Mouse (Mus musculus): Measurements from ENCODE around the gene Rps6ka1. TPM values are rescaled to one million over a fixed set of nuclear protein-coding genes. Genes with fewer than 3 reads are reported as not detected.
"Not testable (repeated sequence)": the region's sequence is repeated elsewhere in the genome, so short reads cannot be mapped to it uniquely, and the experiment has no call there.

The Rps6ka1 gene
- polyA plus RNA-seq, 1 experiment from 2014 or later: 52.0 TPM

GRCm38 (mm10) chr4:133907086-133907485 is 19.5 kb upstream of the Rps6ka1 start:
- Histone ChIP-seq H3K4me1 (peaks cover 7% of the 10 kb centered on the region; the same call in 1 of the 2 replicates), H3K27me3 (no peaks in the 10 kb centered on the region), H3K9ac (no peak overlapping the region), H3K9me3 (no peaks in the 10 kb centered on the region), H3K27ac (no peak overlapping the region), H3K36me3 (no peaks in the 10 kb centered on the region), H3K4me2 (replicated peaks) (no peak overlapping the region), H3K4me3 (no peak overlapping the region)
- no peak for ATAC-seq (ENCODE audit: insufficient number of reproducible peaks, insufficient read depth, low FRiP score, low TSS enrichment)
- WGBS: 76% methylated on average over 4 of the region's 4 CpGs

- not testable (repeated sequence) for H3K4me2 ChIP-seq (replicated peaks); H3K27me3 ChIP-seq; H3K36me3 ChIP-seq; H3K9ac ChIP-seq; H3K27ac ChIP-seq; H3K4me3 ChIP-seq; H3K9me3 ChIP-seq; H3K4me1 ChIP-seq; ATAC-seq (ENCODE audit: insufficient number of reproducible peaks, insufficient read depth, low FRiP score, low TSS enrichment)
- 89% methylated on average over 4 of the region's 5 CpGs for WGBS
Observed at GRCm38 (mm10) chr4:133906336-133906735, 18.7 kb upstream of the Rps6ka1 start.

- Histone ChIP-seq H3K4me3 (no peak overlapping the region), H3K4me2 (replicated peaks) (no peak overlapping the region), H3K9ac (no peak overlapping the region), H3K4me1 (peaks cover 5% of the 10 kb centered on the region; the same call in 1 of the 2 replicates), H3K27me3 (no peaks in the 10 kb centered on the region), H3K36me3 (no peaks in the 10 kb centered on the region), H3K9me3 (no peaks in the 10 kb centered on the region), H3K27ac (no peak overlapping the region)
- no peak for ATAC-seq (ENCODE audit: insufficient number of reproducible peaks, insufficient read depth, low FRiP score, low TSS enrichment)
- WGBS: 77% methylated on average over 7 of the region's 7 CpGs
Observed at GRCm38 (mm10) chr4:133905167-133905566, 17.6 kb upstream of the Rps6ka1 start.

GRCm38 (mm10) chr4:133904326-133904725 is 16.7 kb upstream of the Rps6ka1 start:
- WGBS: 78% methylated on average over 8 of the region's 8 CpGs
- no peaks in the 10 kb centered on the region for H3K27me3 ChIP-seq

GRCm38 (mm10) chr4:133903372-133903771 is 15.8 kb upstream of the Rps6ka1 start:
- WGBS: 85% methylated on average over 7 of the region's 7 CpGs
- Histone ChIP-seq H3K4me1 (no peaks in the 10 kb centered on the region), H3K36me3 (no peaks in the 10 kb centered on the region), H3K9me3 (no peaks in the 10 kb centered on the region), H3K4me3 (no peak overlapping the region), H3K27me3 (no peaks in the 10 kb centered on the region), H3K4me2 (replicated peaks) (no peak overlapping the region), H3K27ac (no peak overlapping the region), H3K9ac (no peak overlapping the region)
- ATAC-seq (ENCODE audit: insufficient number of reproducible peaks, insufficient read depth, low FRiP score, low TSS enrichment): no peak

More at GRCm38 (mm10) chr4:133904326-133904725, 16.7 kb upstream of the Rps6ka1 start:
- Histone ChIP-seq H3K4me1 (no peaks in the 10 kb centered on the region), H3K9ac (no peak overlapping the region), H3K27ac (no peak overlapping the region), H3K36me3 (no peaks in the 10 kb centered on the region), H3K9me3 (no peaks in the 10 kb centered on the region), H3K4me2 (replicated peaks) (no peak overlapping the region), H3K4me3 (no peak overlapping the region)
- ATAC-seq (ENCODE audit: insufficient number of reproducible peaks, insufficient read depth, low FRiP score, low TSS enrichment): no peak

- no peak for ATAC-seq (ENCODE audit: insufficient number of reproducible peaks, insufficient read depth, low FRiP score, low TSS enrichment)
- Histone ChIP-seq H3K4me1 (no peaks in the 10 kb centered on the region), H3K36me3 (no peaks in the 10 kb centered on the region), H3K27me3 (no peaks in the 10 kb centered on the region), H3K9me3 (no peaks in the 10 kb centered on the region), H3K4me2 (replicated peaks) (no peak overlapping the region), H3K27ac (no peak overlapping the region), H3K4me3 (no peak overlapping the region), H3K9ac (no peak overlapping the region)
- whole genome bisulfite sequencing: 81% methylated on average over 2 of the region's 2 CpGs
Observed at GRCm38 (mm10) chr4:133902510-133902909, 14.9 kb upstream of the Rps6ka1 start.

GRCm38 (mm10) chr4:133900887-133901286 is 13.3 kb upstream of the Rps6ka1 start:
- Histone ChIP-seq H3K4me1 (no peaks in the 10 kb centered on the region), H3K4me3 (no peak overlapping the region), H3K4me2 (replicated peaks) (no peak overlapping the region), H3K9ac (no peak overlapping the region), H3K27ac (no peak overlapping the region), H3K36me3 (no peaks in the 10 kb centered on the region), H3K27me3 (no peaks in the 10 kb centered on the region), H3K9me3 (no peaks in the 10 kb centered on the region)
- no peak for ATAC-seq (ENCODE audit: insufficient number of reproducible peaks, insufficient read depth, low FRiP score, low TSS enrichment)
- 84% methylated on average over 6 of the region's 6 CpGs for WGBS

- Histone ChIP-seq H3K27me3 (no peaks in the 10 kb centered on the region), H3K9me3 (no peaks in the 10 kb centered on the region), H3K4me2 (replicated peaks) (no peak overlapping the region), H3K27ac (no peak overlapping the region), H3K36me3 (no peaks in the 10 kb centered on the region), H3K9ac (no peak overlapping the region), H3K4me1 (no peaks in the 10 kb centered on the region), H3K4me3 (no peak overlapping the region)
- WGBS: 95% methylated on average over 6 of the region's 6 CpGs
- no peak for ATAC-seq (ENCODE audit: insufficient number of reproducible peaks, insufficient read depth, low FRiP score, low TSS enrichment)
Observed at GRCm38 (mm10) chr4:133900352-133900751, 12.8 kb upstream of the Rps6ka1 start.

GRCm38 (mm10) chr4:133899241-133899800 is 11.7 kb upstream of the Rps6ka1 start:
- ATAC-seq (ENCODE audit: insufficient number of reproducible peaks, insufficient read depth, low FRiP score, low TSS enrichment): no peak
- no peaks in the 10 kb centered on the region for H3K9me3 ChIP-seq
- no peak overlapping the region for H3K9ac ChIP-seq
- H3K36me3 ChIP-seq: no peaks in the 10 kb centered on the region
- no peaks in the 10 kb centered on the region for H3K27me3 ChIP-seq
- H3K4me1 ChIP-seq: no peaks in the 10 kb centered on the region
- H3K27ac ChIP-seq: no peak overlapping the region
- WGBS: 67% methylated on average over 9 of the region's 9 CpGs
- no peak overlapping the region for H3K4me3 ChIP-seq
- H3K4me2 ChIP-seq (replicated peaks): no peak overlapping the region

- no peaks in the 10 kb centered on the region for H3K9me3 ChIP-seq
- H3K4me3 ChIP-seq: no peak overlapping the region
- H3K27ac ChIP-seq: no peak overlapping the region
- no peaks in the 10 kb centered on the region for H3K36me3 ChIP-seq
- no peaks in the 10 kb centered on the region for H3K4me1 ChIP-seq
- no peak overlapping the region for H3K4me2 ChIP-seq (replicated peaks)
- WGBS: 20% methylated on average over 6 of the region's 6 CpGs
- no peaks in the 10 kb centered on the region for H3K27me3 ChIP-seq
- ATAC-seq (ENCODE audit: insufficient number of reproducible peaks, insufficient read depth, low FRiP score, low TSS enrichment): no peak
- no peak overlapping the region for H3K9ac ChIP-seq
Observed at GRCm38 (mm10) chr4:133898151-133898550, 10.6 kb upstream of the Rps6ka1 start.

GRCm38 (mm10) chr4:133897431-133897891 is 9.9 kb upstream of the Rps6ka1 start:
- WGBS: 68% methylated on average over 11 of the region's 11 CpGs
- no peaks in the 10 kb centered on the region for H3K27me3 ChIP-seq
- H3K27ac ChIP-seq: no peak overlapping the region
- no peaks in the 10 kb centered on the region for H3K9me3 ChIP-seq
- H3K4me1 ChIP-seq: no peaks in the 10 kb centered on the region
- no peak overlapping the region for H3K9ac ChIP-seq
- H3K4me2 ChIP-seq (replicated peaks): no peak overlapping the region
- H3K4me3 ChIP-seq: no peak overlapping the region
- H3K36me3 ChIP-seq: no peaks in the 10 kb centered on the region
- no peak for ATAC-seq (ENCODE audit: insufficient number of reproducible peaks, insufficient read depth, low FRiP score, low TSS enrichment)

GRCm38 (mm10) chr4:133896984-133897383 is 9.4 kb upstream of the Rps6ka1 start:
- H3K4me3 ChIP-seq: no peak overlapping the region
- H3K4me2 ChIP-seq (replicated peaks): no peak overlapping the region
- no peak for ATAC-seq (ENCODE audit: insufficient number of reproducible peaks, insufficient read depth, low FRiP score, low TSS enrichment)
- no peaks in the 10 kb centered on the region for H3K36me3 ChIP-seq
- no peaks in the 10 kb centered on the region for H3K9me3 ChIP-seq
- WGBS: 84% methylated on average over 1 of the region's 1 CpGs
- no peak overlapping the region for H3K27ac ChIP-seq
- H3K4me1 ChIP-seq: no peaks in the 10 kb centered on the region
- no peak overlapping the region for H3K9ac ChIP-seq
- H3K27me3 ChIP-seq: no peaks in the 10 kb centered on the region

Measured in embryonic facial prominence, embryonic 12.5 days (tissue).